Mouse (Mus musculus) urinary bladder, adult 2 months (tissue): ENCODE data around the gene Bcl2l1. TPM values are rescaled to one million over a fixed set of nuclear protein-coding genes. Genes with fewer than 3 reads are reported as not detected.

ENCODE experiments used
- DNase-seq: peaks from one replicate; pipeline ENCODE4 v3.0.0; 2022; ENCODE audit warnings: low spot score
- polyA plus RNA-seq: library from polyadenylated mRNA; depleted of rRNA; stranded (reverse); fragments of >200 nt; gene quantifications from 2 replicates; pipeline ENCODE4 v1.2.3, GENCODE M21; 2012

Gene Bcl2l1
- polyA plus RNA-seq, 1 experiment = 88.6 TPM

GRCm38 (mm10) chr2:152803081-152803480 lies 28.4 kb downstream of the Bcl2l1 start:
- no peak for DNase-seq

- DNase-seq = no peak
Observed at GRCm38 (mm10) chr2:152802303-152802702, 29.2 kb downstream of the Bcl2l1 start.

- DNase-seq = no peak
Observed at GRCm38 (mm10) chr2:152800762-152801113, 30.8 kb downstream of the Bcl2l1 start.

- no peak for DNase-seq
Observed at GRCm38 (mm10) chr2:152799954-152800761, 31.4 kb downstream of the Bcl2l1 start.

- DNase-seq = no peak
Observed at GRCm38 (mm10) chr2:152797589-152797988, 33.9 kb downstream of the Bcl2l1 start.

- no peak for DNase-seq
Observed at GRCm38 (mm10) chr2:152794281-152794827, 37.2 kb downstream of the Bcl2l1 start.

GRCm38 (mm10) chr2:152793381-152793780 lies 38.1 kb downstream of the Bcl2l1 start:
- no peak for DNase-seq

GRCm38 (mm10) chr2:152792461-152792860 lies 39.1 kb downstream of the Bcl2l1 start:
- no peak for DNase-seq

- no peak for DNase-seq
Observed at GRCm38 (mm10) chr2:152789591-152789999, 41.9 kb downstream of the Bcl2l1 start.

GRCm38 (mm10) chr2:152788892-152789421 lies 42.6 kb downstream of the Bcl2l1 start:
- no peak for DNase-seq

GRCm38 (mm10) chr2:152787543-152787942 lies 44.0 kb downstream of the Bcl2l1 start:
- DNase-seq = no peak

GRCm38 (mm10) chr2:152787136-152787535 lies 44.4 kb downstream of the Bcl2l1 start:
- no peak for DNase-seq

- DNase-seq = no peak
Observed at GRCm38 (mm10) chr2:152785446-152786350, 45.8 kb downstream of the Bcl2l1 start.

- no peak for DNase-seq
Observed at GRCm38 (mm10) chr2:152784640-152785039, 46.9 kb downstream of the Bcl2l1 start.

- DNase-seq = no peak
Observed at GRCm38 (mm10) chr2:152783241-152783640, 48.3 kb downstream of the Bcl2l1 start.

GRCm38 (mm10) chr2:152782656-152783055 lies 48.9 kb downstream of the Bcl2l1 start:
- DNase-seq = no peak

GRCm38 (mm10) chr2:152781031-152781711 lies 50.4 kb downstream of the Bcl2l1 start:
- DNase-seq = no peak

- no peak for DNase-seq
Observed at GRCm38 (mm10) chr2:152780466-152780865, 51.1 kb downstream of the Bcl2l1 start.

GRCm38 (mm10) chr2:152777081-152777480 lies 54.4 kb downstream of the Bcl2l1 start:
- DNase-seq = no peak

- DNase-seq = no peak
Observed at GRCm38 (mm10) chr2:152776435-152776834, 55.1 kb downstream of the Bcl2l1 start.

GRCm38 (mm10) chr2:152776019-152776418 lies 55.5 kb downstream of the Bcl2l1 start:
- DNase-seq = no peak

GRCm38 (mm10) chr2:152775357-152775756 lies 56.2 kb downstream of the Bcl2l1 start:
- no peak for DNase-seq
